Mouse (Mus musculus) kidney, adult 2 months (tissue): ENCODE data around the gene Cdk6.

Source experiments
- CTCF ChIP-seq: fragments of 200-500 bp; conservative IDR thresholded peaks from 2 replicates; pipeline ENCODE4 v1.5.1; 2011; ENCODE audit warnings: low read depth, mild to moderate bottlenecking, control low read depth, low read length, moderate library complexity, mixed read lengths; ENCODE audit not compliant: insufficient read depth, insufficient read length
- POLR2A ChIP-seq: fragments of 200-500 bp; IDR thresholded peaks from one replicate; pipeline ENCODE4 v1.6.1; 2011; ENCODE audit warnings: low read depth, low read length, control low read depth

GRCm38 (mm10) chr5:3420832-3421228 lies 79.5 kb downstream of the Cdk6 start:
- TF ChIP-seq CTCF, result no peak
- no peak for TF ChIP-seq POLR2A
